Mouse (Mus musculus) midbrain, embryonic 15.5 days (tissue): ENCODE measurements at regions not wholly inside any gene's neighbourhood (a gene's known extent, or its start where the extent isn't known, plus 50 kb on each side); places are given as distances from the start of the nearest gene placed in this dataset.
A peak's percentile ranks its signal among the peaks of the same experiment; 100 is the strongest.

Experiments
- ATAC-seq: fragments of 200-750 bp; cut with Nextera tagmentation; replicated peaks from 2 replicates; pipeline ENCODE4 v1.8.0; 2017; ENCODE audit warnings: moderate TSS enrichment
- H3K27ac ChIP-seq: fragments of 300-500 bp; sonication (generic); 2 replicates; pipeline ENCODE4 v1.5.1; 2015; ENCODE audit warnings: mild to moderate bottlenecking, inconsistent platforms
- H3K27me3 ChIP-seq: fragments of 300-500 bp; sonication (generic); replicated peaks from 2 replicates; pipeline ENCODE4 v1.6.1; 2015; ENCODE audit warnings: inconsistent platforms
- H3K36me3 ChIP-seq: fragments of 300-500 bp; sonication (generic); replicated peaks from 2 replicates; pipeline ENCODE4 v1.6.1; 2015; ENCODE audit warnings: inconsistent platforms
- H3K4me1 ChIP-seq: fragments of 300-500 bp; sonication (generic); 2 replicates; pipeline ENCODE4 v1.6.1; 2015; ENCODE audit warnings: inconsistent platforms
- H3K4me2 ChIP-seq: fragments of 300-500 bp; sonication (generic); 2 replicates; pipeline ENCODE4 v1.6.1; 2015; ENCODE audit warnings: inconsistent platforms, mild to moderate bottlenecking, moderate library complexity
- H3K4me3 ChIP-seq: fragments of 300-500 bp; sonication (generic); 2 replicates; pipeline ENCODE4 v1.5.1; 2015; ENCODE audit warnings: mild to moderate bottlenecking, inconsistent platforms
- H3K9ac ChIP-seq: fragments of 300-500 bp; sonication (generic); 2 replicates; pipeline ENCODE4 v1.6.1; 2015; ENCODE audit warnings: mild to moderate bottlenecking, inconsistent platforms
- H3K9me3 ChIP-seq: fragments of 300-500 bp; sonication (generic); 2 replicates; pipeline ENCODE4 v1.6.1; 2016; ENCODE audit warnings: inconsistent platforms
- WGBS: fragments of 180-500 bp; shearing (Covaris S2); methylation state at CpG from one replicate; pipeline ENCODE4 v1.1.7; 2015; ENCODE audit warnings: mixed read lengths; 5-methylcytosine and 5-hydroxymethylcytosine counted together

DNA sequence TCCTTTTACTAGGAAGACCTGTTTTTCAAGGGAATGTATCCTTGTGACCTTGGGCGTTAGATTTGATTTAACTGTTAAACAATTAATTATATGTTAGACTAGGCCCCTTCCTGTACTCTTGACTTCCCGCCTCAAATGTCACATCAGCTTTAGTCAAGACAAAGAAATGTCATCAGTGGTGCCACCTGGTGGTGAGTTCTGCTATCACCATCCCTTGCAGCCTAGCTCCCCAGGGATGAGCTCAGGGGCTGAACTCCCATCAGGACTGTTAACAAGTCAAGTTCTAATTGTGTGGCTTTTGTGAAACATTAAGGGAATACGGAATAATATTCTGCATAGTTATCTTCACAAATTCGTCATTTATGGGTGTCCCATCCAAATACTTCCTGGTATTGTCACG lies 436.8 kb downstream of the Fut8 start:
- no peak for ATAC-seq
- Histone ChIP-seq H3K27me3 (no peaks in the 10 kb centered on the region), H3K4me3 (no peak overlapping the region), H3K27ac (no peak overlapping the region), H3K9ac (no peak overlapping the region), H3K4me2 (no peak overlapping the region), H3K9me3 (no peaks in the 10 kb centered on the region), H3K4me1 (peaks cover 7% of the 10 kb centered on the region), H3K36me3 (no peaks in the 10 kb centered on the region)
- WGBS = 84% methylated on average over 5 of the region's 5 CpGs

- Histone ChIP-seq H3K4me3 (no peak overlapping the region), H3K9me3 (no peaks in the 10 kb centered on the region), H3K9ac (no peak overlapping the region), H3K4me1 (no peaks in the 10 kb centered on the region), H3K27ac (no peak overlapping the region), H3K27me3 (no peaks in the 10 kb centered on the region), H3K4me2 (no peak overlapping the region), H3K36me3 (no peaks in the 10 kb centered on the region)
- 56% methylated on average over 5 of the region's 5 CpGs for WGBS
- no peak for ATAC-seq
Measured at GRCm38 (mm10) chr12:77678040-77678439, 440.1 kb downstream of the Fut8 start.

GRCm38 (mm10) chr12:77694101-77694500 lies 456.2 kb downstream of the Fut8 start:
- Histone ChIP-seq H3K4me2 (no peak overlapping the region), H3K27me3 (no peaks in the 10 kb centered on the region), H3K9ac (no peak overlapping the region), H3K27ac (no peak overlapping the region), H3K4me3 (no peak overlapping the region), H3K4me1 (no peaks in the 10 kb centered on the region), H3K9me3 (no peaks in the 10 kb centered on the region), H3K36me3 (no peaks in the 10 kb centered on the region)
- ATAC-seq = no peak
- WGBS = 80% methylated on average over 6 of the region's 6 CpGs

DNA sequence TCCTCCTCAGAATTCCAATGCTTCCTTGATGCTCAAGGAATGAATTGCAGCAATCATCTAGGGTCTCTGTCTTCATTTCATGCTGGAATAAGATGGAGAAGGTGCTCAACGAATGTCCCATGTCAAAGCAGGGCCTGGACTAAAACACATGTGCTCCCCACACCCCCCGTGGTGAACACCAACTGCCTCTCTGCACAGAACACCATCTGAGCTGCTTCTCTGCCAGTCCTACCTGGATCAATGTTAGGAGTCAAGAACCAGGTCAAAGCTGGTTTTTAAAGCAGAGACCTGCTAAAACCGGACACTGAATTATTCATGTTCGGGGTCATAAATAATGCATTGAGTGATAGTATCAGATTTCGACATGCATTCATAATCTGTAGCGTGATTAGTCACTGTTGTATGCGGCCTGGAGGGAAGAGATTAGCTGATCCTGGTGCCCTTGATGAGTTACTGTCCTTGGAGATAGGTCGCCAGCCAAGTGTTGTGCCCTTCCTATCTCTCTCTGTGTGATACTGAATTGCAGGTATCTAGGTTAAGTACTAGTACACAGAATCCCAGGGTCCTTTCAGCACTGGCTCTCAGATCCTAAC lies 458.2 kb downstream of the Fut8 start:
- H3K4me2 ChIP-seq = no peak overlapping the region
- no peak; the same call in 1 of the 2 replicates for ATAC-seq
- H3K27me3 ChIP-seq = no peaks in the 10 kb centered on the region
- H3K36me3 ChIP-seq = no peaks in the 10 kb centered on the region
- no peak overlapping the region for H3K27ac ChIP-seq
- H3K9ac ChIP-seq = no peak overlapping the region
- H3K4me3 ChIP-seq = no peak overlapping the region
- H3K4me1 ChIP-seq = peaks cover 4% of the 10 kb centered on the region; the same call in 1 of the 2 replicates
- no peaks in the 10 kb centered on the region for H3K9me3 ChIP-seq
- 43% methylated on average over 8 of the region's 8 CpGs for WGBS

- Histone ChIP-seq H3K4me2 (no peak overlapping the region), H3K9me3 (no peaks in the 10 kb centered on the region), H3K4me1 (peaks cover 4% of the 10 kb centered on the region; the same call in 1 of the 2 replicates), H3K9ac (no peak overlapping the region), H3K36me3 (no peaks in the 10 kb centered on the region), H3K4me3 (no peak overlapping the region), H3K27ac (no peak overlapping the region), H3K27me3 (no peaks in the 10 kb centered on the region)
- ATAC-seq = no peak; the same call in 1 of the 2 replicates
- WGBS = 69% methylated on average over 4 of the region's 4 CpGs
Measured at GRCm38 (mm10) chr12:77696662-77697061, 458.7 kb downstream of the Fut8 start.

DNA sequence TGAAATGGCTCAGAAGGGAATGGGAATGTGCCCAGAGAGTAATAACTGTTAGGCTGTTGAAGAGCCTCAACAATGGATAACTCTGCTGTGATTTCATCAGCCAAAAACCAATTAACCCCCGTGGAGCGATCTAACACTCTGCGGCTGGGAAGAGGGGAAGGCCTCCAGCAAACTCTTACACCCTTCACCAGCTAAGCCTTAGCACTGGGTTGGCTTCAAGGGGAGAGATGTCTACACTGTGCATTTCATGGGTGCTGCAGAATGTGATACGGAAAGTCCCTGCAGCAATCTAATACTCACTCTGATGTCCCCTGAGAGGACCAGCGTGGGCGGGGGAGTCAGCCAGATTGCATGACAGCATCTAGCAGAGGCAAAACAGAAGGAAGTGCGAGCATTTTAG lies 460.2 kb downstream of the Fut8 start:
- Histone ChIP-seq H3K4me3 (no peak overlapping the region), H3K4me1 (peaks cover 4% of the 10 kb centered on the region; the same call in 1 of the 2 replicates), H3K9me3 (no peaks in the 10 kb centered on the region), H3K27ac (no peak overlapping the region), H3K4me2 (no peak overlapping the region), H3K36me3 (no peaks in the 10 kb centered on the region), H3K9ac (no peak overlapping the region), H3K27me3 (no peaks in the 10 kb centered on the region)
- 67% methylated on average over 7 of the region's 7 CpGs for WGBS
- no peak for ATAC-seq

DNA sequence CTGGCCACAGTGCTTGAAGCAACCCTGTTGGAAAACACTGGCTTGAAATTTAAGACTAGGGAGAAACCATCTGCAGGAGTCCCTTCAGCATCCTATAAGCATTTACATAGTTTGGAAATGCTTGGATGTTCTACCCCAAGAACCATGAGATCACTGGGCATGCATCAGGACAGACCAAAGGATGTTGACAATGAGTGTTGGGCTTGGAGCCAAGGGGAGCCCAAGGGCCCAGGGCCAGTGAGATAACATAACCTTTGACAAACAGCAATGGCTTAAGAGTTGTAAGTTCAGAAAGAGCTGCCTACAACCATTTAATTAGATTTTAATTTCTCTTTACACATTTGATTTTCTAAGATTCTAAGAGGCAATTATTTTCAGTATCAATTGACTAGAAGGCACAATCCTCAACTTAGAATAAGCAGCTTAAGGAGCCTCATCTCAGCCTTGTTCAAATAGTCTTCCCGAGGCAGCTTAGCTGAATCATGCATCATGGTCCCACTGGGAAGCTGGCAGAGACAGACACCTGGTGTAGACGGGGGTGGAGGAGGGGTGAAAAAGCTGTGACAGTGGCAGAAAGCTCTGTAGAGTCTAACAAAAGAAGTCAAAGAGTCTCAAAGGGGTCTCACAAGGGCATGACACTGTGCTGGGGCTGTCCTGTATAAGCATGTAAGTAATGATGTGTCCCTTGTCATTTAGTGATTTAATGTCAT lies 462.1 kb downstream of the Fut8 start:
- ATAC-seq = 0 out of 2 replicates have a peak, but pooled peaks have one; percentile 45
- Histone ChIP-seq H3K4me3 (no peak overlapping the region), H3K27me3 (no peaks in the 10 kb centered on the region), H3K4me2 (no peak overlapping the region), H3K4me1 (peaks cover 4% of the 10 kb centered on the region; the same call in 1 of the 2 replicates), H3K9ac (no peak overlapping the region), H3K9me3 (no peaks in the 10 kb centered on the region), H3K27ac (no peak overlapping the region), H3K36me3 (no peaks in the 10 kb centered on the region)
- WGBS = 11% methylated on average over 2 of the region's 2 CpGs

DNA sequence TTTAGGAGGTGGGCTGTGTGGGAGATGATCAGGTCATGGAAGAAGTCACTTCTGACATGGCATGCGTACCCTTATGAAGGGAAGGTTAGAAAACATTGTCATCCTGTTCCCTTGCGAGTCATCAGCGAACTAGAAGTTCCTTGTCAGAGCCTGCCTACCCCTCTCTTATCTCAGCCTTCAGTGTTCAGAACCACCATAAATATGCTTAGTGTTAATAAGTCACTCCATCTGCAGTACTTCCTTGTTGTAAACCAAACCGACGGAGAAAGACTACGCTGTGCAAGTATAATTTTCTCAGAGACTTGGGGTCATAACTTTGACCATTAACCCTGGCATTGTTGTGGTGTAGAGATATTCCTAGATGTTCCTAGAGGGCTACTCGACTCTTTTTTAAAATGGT lies 477.6 kb downstream of the Fut8 start:
- WGBS = 70% methylated on average over 7 of the region's 7 CpGs
- no peak overlapping the region for H3K4me3 ChIP-seq
- 0 out of 2 replicates have a peak overlapping the region, but pooled peaks have one; percentile 49 for H3K27ac ChIP-seq
- H3K4me2 ChIP-seq = no peak overlapping the region
- no peaks in the 10 kb centered on the region for H3K36me3 ChIP-seq
- no peaks in the 10 kb centered on the region for H3K9me3 ChIP-seq
- ATAC-seq = no peak
- peaks cover 14% of the 10 kb centered on the region; the same call in 1 of the 2 replicates for H3K4me1 ChIP-seq
- H3K9ac ChIP-seq = no peak overlapping the region
- no peaks in the 10 kb centered on the region for H3K27me3 ChIP-seq

GRCm38 (mm10) chr12:77715979-77716378 lies 478.1 kb downstream of the Fut8 start:
- Histone ChIP-seq H3K27me3 (no peaks in the 10 kb centered on the region), H3K36me3 (no peaks in the 10 kb centered on the region), H3K9ac (no peak overlapping the region), H3K4me3 (no peak overlapping the region), H3K4me1 (peaks cover 14% of the 10 kb centered on the region; the same call in 1 of the 2 replicates), H3K9me3 (no peaks in the 10 kb centered on the region), H3K4me2 (no peak overlapping the region), H3K27ac (peak overlapping the region; percentile 49; the same call in 1 of the 2 replicates)
- WGBS = 2% methylated on average over 2 of the region's 2 CpGs
- ATAC-seq = peak; percentile 90

DNA sequence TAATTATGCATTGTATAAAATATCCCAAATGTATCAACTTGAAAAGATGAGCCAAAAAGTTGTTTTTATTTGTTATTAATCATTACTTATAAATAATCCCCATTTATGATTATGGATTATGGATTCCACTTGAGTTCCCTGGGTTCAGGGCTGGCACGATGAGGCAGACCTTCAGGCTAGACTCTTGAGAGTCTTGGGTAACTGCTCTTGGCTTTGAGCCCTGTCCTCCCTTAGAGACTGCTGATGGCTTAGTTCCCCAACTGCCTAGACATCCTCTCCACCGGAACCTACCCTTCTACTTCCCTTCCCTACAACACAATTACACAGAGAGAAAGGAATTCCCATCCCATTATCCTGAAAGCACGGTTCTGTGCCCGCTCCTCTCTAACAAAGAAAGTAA lies 466.3 kb upstream of the Gm6657 start:
- Histone ChIP-seq H3K4me1 (no peaks in the 10 kb centered on the region), H3K4me2 (no peak overlapping the region), H3K9me3 (no peaks in the 10 kb centered on the region), H3K27ac (no peak overlapping the region), H3K9ac (no peak overlapping the region), H3K4me3 (no peak overlapping the region), H3K27me3 (no peaks in the 10 kb centered on the region), H3K36me3 (no peaks in the 10 kb centered on the region)
- no peak for ATAC-seq
- 34% methylated on average over 4 of the region's 4 CpGs for WGBS

- 66% methylated on average over 6 of the region's 6 CpGs for WGBS
- H3K27ac ChIP-seq = peak overlapping the region; percentile 4; the same call in 1 of the 2 replicates
- H3K9ac ChIP-seq = no peak overlapping the region
- no peak overlapping the region for H3K4me2 ChIP-seq
- no peak for ATAC-seq
- H3K36me3 ChIP-seq = no peaks in the 10 kb centered on the region
- H3K27me3 ChIP-seq = no peaks in the 10 kb centered on the region
- no peaks in the 10 kb centered on the region for H3K4me1 ChIP-seq
- no peak overlapping the region for H3K4me3 ChIP-seq
- H3K9me3 ChIP-seq = no peaks in the 10 kb centered on the region
Measured at GRCm38 (mm10) chr12:77739047-77739760, 454.8 kb upstream of the Gm6657 start.

- H3K4me2 ChIP-seq = no peak overlapping the region
- 26% methylated on average over 3 of the region's 3 CpGs for WGBS
- no peak for ATAC-seq
Measured at GRCm38 (mm10) chr12:77742716-77743115, 451.3 kb upstream of the Gm6657 start.

More at GRCm38 (mm10) chr12:77742716-77743115, 451.3 kb upstream of the Gm6657 start:
- Histone ChIP-seq H3K36me3 (no peaks in the 10 kb centered on the region), H3K27ac (no peak overlapping the region), H3K4me1 (no peaks in the 10 kb centered on the region), H3K9ac (no peak overlapping the region), H3K9me3 (no peaks in the 10 kb centered on the region), H3K4me3 (no peak overlapping the region), H3K27me3 (no peaks in the 10 kb centered on the region)
